25 mouse cellular contexts compared by ENCODE assay signal in genomic region chr11:88665799-88666198, GRCm38 (mm10). TPM values are rescaled to one million over a fixed set of nuclear protein-coding genes. Genes with fewer than 3 reads are reported as not detected.
DNase-seq lines count a peak whose midpoint lies in the region; ATAC-seq and TF ChIP-seq lines count a peak whose summit lies in the region.
"Had no signal": no experiment of that assay in that cellular context is flagged by ENCODE, and none has a peak within 500 bp of the region (broad histone marks: within the 10 kb centered on the region; RNA-seq: fewer than 3 reads in every experiment).

No protein-coding gene starts in this region.

- peaks cover 61% of the 10 kb centered on the region for H3K4me1 ChIP-seq in forebrain, embryonic 10.5 days
- H3K4me1 ChIP-seq in forebrain, postnatal 0 days (ENCODE audit: insufficient read depth) = no peaks in the 10 kb centered on the region
- peaks cover 64% of the 10 kb centered on the region for H3K4me1 ChIP-seq in midbrain, embryonic 10.5 days
- H3K4me1 ChIP-seq in midbrain, embryonic 11.5 days (ENCODE audit: control insufficient read depth, insufficient read depth, low read length) = peaks cover 21% of the 10 kb centered on the region
- H3K4me1 ChIP-seq in hindbrain, embryonic 14.5 days (replicated peaks; ENCODE audit: control insufficient read depth, insufficient read depth, low read length) = peaks cover 37% of the 10 kb centered on the region
- peaks cover 52% of the 10 kb centered on the region for H3K4me1 ChIP-seq in midbrain, embryonic 15.5 days

- H3K9me3 ChIP-seq in forebrain, embryonic 10.5 days = no peaks in the 10 kb centered on the region
- no peaks in the 10 kb centered on the region for H3K9me3 ChIP-seq in forebrain, postnatal 0 days (ENCODE audit: low read length)
- no peaks in the 10 kb centered on the region for H3K9me3 ChIP-seq in midbrain, embryonic 10.5 days (replicated peaks)
- no peaks in the 10 kb centered on the region for H3K9me3 ChIP-seq in midbrain, embryonic 11.5 days (ENCODE audit: control insufficient read depth, low read length)
- no peaks in the 10 kb centered on the region for H3K9me3 ChIP-seq in hindbrain, embryonic 14.5 days (ENCODE audit: control insufficient read depth, low read length)
- no peaks in the 10 kb centered on the region for H3K9me3 ChIP-seq in midbrain, embryonic 15.5 days
- H3K9me3 ChIP-seq: embryonic facial prominence, embryonic 13.5 days; heart, embryonic 10.5 days; limb, embryonic 12.5 days; liver, embryonic 13.5 days; lung, embryonic 15.5 days; megakaryocyte, embryonic 14.5 days had no signal

- H3K9ac ChIP-seq in forebrain, postnatal 0 days = no peak overlapping the region
- H3K9ac ChIP-seq in midbrain, embryonic 11.5 days (ENCODE audit: low read length) = no peak overlapping the region
- H3K9ac ChIP-seq in hindbrain, embryonic 14.5 days = no peak overlapping the region
- H3K9ac ChIP-seq in midbrain, embryonic 15.5 days = no peak overlapping the region
- H3K9ac ChIP-seq: embryonic facial prominence, embryonic 13.5 days; limb, embryonic 12.5 days; liver, embryonic 13.5 days; lung, embryonic 15.5 days had no signal

- peaks cover 100% of the 10 kb centered on the region for H3K36me3 ChIP-seq in forebrain, embryonic 10.5 days (replicated peaks)
- peaks cover 3% of the 10 kb centered on the region; the same call in 1 of the 2 replicates for H3K36me3 ChIP-seq in forebrain, postnatal 0 days (ENCODE audit: insufficient read depth)
- H3K36me3 ChIP-seq in midbrain, embryonic 10.5 days = peaks cover 100% of the 10 kb centered on the region
- H3K36me3 ChIP-seq in midbrain, embryonic 11.5 days (ENCODE audit: control insufficient read depth, insufficient read depth, low read length) = peaks cover 28% of the 10 kb centered on the region; the same call in 1 of the 2 replicates
- peaks cover 35% of the 10 kb centered on the region for H3K36me3 ChIP-seq in hindbrain, embryonic 14.5 days (replicated peaks; ENCODE audit: control insufficient read depth, insufficient read depth)
- H3K36me3 ChIP-seq in midbrain, embryonic 15.5 days (replicated peaks) = no peaks in the 10 kb centered on the region

- no peak for ATAC-seq in forebrain, postnatal 0 days
- ATAC-seq in midbrain, embryonic 11.5 days (ENCODE audit: low FRiP score) = no peak
- ATAC-seq in hindbrain, embryonic 14.5 days (ENCODE audit: low FRiP score) = no peak
- no peak for ATAC-seq in midbrain, embryonic 15.5 days (replicated peaks)
- ATAC-seq: intestine, embryonic 16.5 days had no signal

- no peak overlapping the region for H3K4me3 ChIP-seq in forebrain, embryonic 10.5 days
- H3K4me3 ChIP-seq in forebrain, postnatal 0 days (ENCODE audit: low read depth, low read length) = no peak overlapping the region
- no peak overlapping the region for H3K4me3 ChIP-seq in midbrain, embryonic 10.5 days
- no peak overlapping the region for H3K4me3 ChIP-seq in midbrain, embryonic 11.5 days (ENCODE audit: low read depth, low read length)
- no peak overlapping the region for H3K4me3 ChIP-seq in hindbrain, embryonic 14.5 days (replicated peaks; ENCODE audit: low read length)
- no peak overlapping the region for H3K4me3 ChIP-seq in midbrain, embryonic 15.5 days
- H3K4me3 ChIP-seq: embryonic facial prominence, embryonic 13.5 days; erythroblast, embryonic 14.5 days; heart, embryonic 10.5 days; limb, embryonic 12.5 days; liver, embryonic 13.5 days; lung, embryonic 15.5 days; megakaryocyte, embryonic 14.5 days; myocyte had no signal

- WGBS in forebrain, embryonic 10.5 days = 76% methylated on average over 15 of the region's 15 CpGs
- WGBS in forebrain, postnatal 0 days = 36% methylated on average over 15 of the region's 15 CpGs
- WGBS in midbrain, embryonic 10.5 days = 90% methylated on average over 15 of the region's 15 CpGs
- 79% methylated on average over 15 of the region's 15 CpGs for whole genome bisulfite sequencing in midbrain, embryonic 11.5 days
- WGBS in hindbrain, embryonic 14.5 days = 68% methylated on average over 15 of the region's 15 CpGs
- WGBS in midbrain, embryonic 15.5 days = 58% methylated on average over 15 of the region's 15 CpGs

- no peaks in the 10 kb centered on the region for H3K27me3 ChIP-seq in forebrain, embryonic 10.5 days (ENCODE audit: poor library complexity, severe bottlenecking)
- no peaks in the 10 kb centered on the region for H3K27me3 ChIP-seq in forebrain, postnatal 0 days (ENCODE audit: insufficient read depth, low read length)
- no peaks in the 10 kb centered on the region for H3K27me3 ChIP-seq in midbrain, embryonic 10.5 days (ENCODE audit: low read depth, poor library complexity, severe bottlenecking)
- no peaks in the 10 kb centered on the region for H3K27me3 ChIP-seq in midbrain, embryonic 11.5 days (ENCODE audit: control insufficient read depth, insufficient read depth, low read length)
- no peaks in the 10 kb centered on the region for H3K27me3 ChIP-seq in hindbrain, embryonic 14.5 days (ENCODE audit: control insufficient read depth, insufficient read depth, low read length)
- no peaks in the 10 kb centered on the region for H3K27me3 ChIP-seq in midbrain, embryonic 15.5 days (replicated peaks)
- H3K27me3 ChIP-seq: embryonic facial prominence, embryonic 13.5 days; limb, embryonic 12.5 days; liver, embryonic 13.5 days; lung, embryonic 15.5 days; megakaryocyte, embryonic 14.5 days had no signal

- DNase-seq in forebrain, embryonic 10.5 days (ENCODE audit: extremely low spot score, low spot score) = no peak
- no peak for DNase-seq in forebrain, postnatal 0 days
- no peak for DNase-seq in midbrain, embryonic 10.5 days (ENCODE audit: low spot score)
- no peak for DNase-seq in midbrain, embryonic 11.5 days (ENCODE audit: low spot score, missing footprints)
- no peak for DNase-seq in hindbrain, embryonic 14.5 days (ENCODE audit: low spot score)
- no peak for DNase-seq in urinary bladder, postnatal 36 days (ENCODE audit: low spot score in 2 of 2)
- no peak for DNase-seq in right cerebral cortex, postnatal 4 days
- DNase-seq: adrenal gland, postnatal 10 days; cerebellum, adult 2 months; cerebellum, postnatal 25 days; embryo, embryonic 11 days; gastrocnemius, postnatal 10 days; kidney, postnatal 4 days; liver, embryonic 13.5 days; lung, postnatal 36 days; right cerebral cortex, postnatal 25 days had no signal

- H3K27ac ChIP-seq in forebrain, embryonic 10.5 days = peak overlapping the region; percentile 4
- no peak overlapping the region for H3K27ac ChIP-seq in forebrain, postnatal 0 days (ENCODE audit: low read depth, low read length)
- peak overlapping the region; percentile 38; the same call in 1 of the 2 replicates for H3K27ac ChIP-seq in midbrain, embryonic 10.5 days (replicated peaks)
- H3K27ac ChIP-seq in midbrain, embryonic 11.5 days (ENCODE audit: low read depth, low read length) = no peak overlapping the region
- H3K27ac ChIP-seq in hindbrain, embryonic 14.5 days = peak overlapping the region; percentile 53; the same call in 1 of the 2 replicates
- peak overlapping the region; percentile 37; the same call in 1 of the 2 replicates for H3K27ac ChIP-seq in midbrain, embryonic 15.5 days
- H3K27ac ChIP-seq: embryonic facial prominence, embryonic 13.5 days; heart, embryonic 10.5 days; limb, embryonic 12.5 days; liver, embryonic 13.5 days; lung, embryonic 15.5 days had no signal

- no peak for TF ChIP-seq CTCF in forebrain, postnatal 0 days (IDR thresholded peaks at IDR 0.05; ENCODE audit: low read depth)

- no peak overlapping the region for H3K4me2 ChIP-seq in forebrain, postnatal 0 days (ENCODE audit: low read depth)
- H3K4me2 ChIP-seq in midbrain, embryonic 11.5 days = no peak overlapping the region
- H3K4me2 ChIP-seq in hindbrain, embryonic 14.5 days (replicated peaks) = no peak overlapping the region
- no peak overlapping the region for H3K4me2 ChIP-seq in midbrain, embryonic 15.5 days
- H3K4me2 ChIP-seq: embryonic facial prominence, embryonic 13.5 days; limb, embryonic 12.5 days; liver, embryonic 13.5 days; lung, embryonic 15.5 days had no signal

RNA-seq across cellular contexts. Expression of gene Msi2, which starts 52.5 kb away (rescaled TPM):
- polyA plus RNA-seq in forebrain, embryonic 10.5 days (2016; fragmentation: Nextera tagmentation; extraction: Ambion mirVana) = 19.2 and 20.4 TPM in 2 replicates
- total RNA-seq in forebrain, postnatal 0 days (2014; rRNA removed) = 81.4 and 107 TPM in 2 replicates
- 9.8 and 18.5 TPM in 2 replicates for polyA plus RNA-seq in forebrain, postnatal 0 days (2015; fragmentation: Nextera tagmentation; extraction: Ambion mirVana)
- 25.3 and 30.5 TPM in 2 replicates for polyA plus RNA-seq in midbrain, embryonic 10.5 days (2016; fragmentation: Nextera tagmentation; extraction: Ambion mirVana)
- 25.7 and 27.0 TPM in 2 replicates for polyA plus RNA-seq in midbrain, embryonic 11.5 days (2014; fragmentation: Nextera tagmentation; extraction: Ambion mirVana)
- polyA plus RNA-seq in hindbrain, embryonic 14.5 days (2014; fragmentation: Nextera tagmentation; extraction: Ambion mirVana) = 22.4 and 26.5 TPM in 2 replicates
- polyA plus RNA-seq in midbrain, embryonic 15.5 days (2015; fragmentation: Nextera tagmentation; extraction: Ambion mirVana) = 32.0 and 33.6 TPM in 2 replicates

Comparison
In these comparisons a context has a peak if more than half of its experiments do, and no peak if none do; other contexts are left out.
1. H3K27ac ChIP-seq: peak in forebrain, embryonic 10.5 days (single experiment), midbrain, embryonic 10.5 days (single experiment), hindbrain, embryonic 14.5 days (single experiment) and midbrain, embryonic 15.5 days (single experiment); none in forebrain, postnatal 0 days (single experiment) and midbrain, embryonic 11.5 days (single experiment).